Comparison of ENCODE assay signal across 11 mouse cellular contexts in the genomic region with DNA sequence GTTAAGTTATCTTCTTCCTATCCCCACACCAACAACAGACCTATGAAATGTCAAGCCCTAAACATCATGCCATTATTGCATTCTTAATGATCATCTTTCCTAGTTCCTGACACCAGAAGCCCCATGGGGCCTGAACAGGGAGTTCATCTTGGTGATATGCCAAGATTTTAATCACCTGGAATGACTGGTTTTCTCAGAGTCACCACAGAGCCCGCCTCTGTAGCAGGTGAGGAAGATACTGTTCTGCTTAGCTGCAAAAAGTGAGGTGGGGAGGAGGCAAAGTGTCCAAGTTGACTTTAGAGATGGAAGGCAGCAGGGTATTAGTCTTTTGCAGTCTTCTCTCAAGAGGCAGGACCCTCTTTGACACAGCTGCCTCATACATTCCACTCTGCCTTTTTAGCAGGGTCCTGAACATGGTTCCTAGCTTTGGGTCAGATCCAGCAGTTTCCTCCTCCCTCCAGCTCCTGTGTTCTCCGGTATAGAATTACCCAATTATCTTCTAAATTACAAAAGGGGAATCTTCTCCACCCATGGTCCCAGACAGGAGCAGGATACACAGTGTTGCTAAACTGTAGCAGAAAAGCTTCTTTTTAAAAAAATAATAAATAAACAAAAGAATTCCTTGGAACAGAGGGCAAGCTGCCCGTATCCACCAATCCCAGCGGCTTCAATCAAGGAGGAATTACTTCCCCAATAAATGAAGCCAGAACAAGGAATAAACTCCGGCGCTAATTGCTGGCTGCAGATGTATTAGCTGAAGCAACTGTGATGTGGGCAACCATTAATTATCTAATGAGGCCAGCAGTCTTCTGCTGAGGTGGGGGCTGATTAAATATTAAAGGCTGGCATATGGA.
DNase-seq lines count a peak whose midpoint lies in the region; ATAC-seq lines count a peak whose summit lies in the region.
"Had no signal": no experiment of that assay in that cellular context is flagged by ENCODE, and none has a peak within 500 bp of the region (broad histone marks: within the 10 kb centered on the region; RNA-seq: fewer than 3 reads in every experiment).

No protein-coding gene starts in this region.

- H3K4me1 ChIP-seq in midbrain, embryonic 12.5 days: peaks cover 15% of the 10 kb centered on the region
- H3K4me1 ChIP-seq in midbrain, embryonic 10.5 days: peaks cover 6% of the 10 kb centered on the region
- H3K4me1 ChIP-seq in forebrain, embryonic 11.5 days (replicated peaks; ENCODE audit: control insufficient read depth, insufficient read depth, low read length): peaks cover 11% of the 10 kb centered on the region; the same call in 1 of the 2 replicates
- peaks cover 22% of the 10 kb centered on the region for H3K4me1 ChIP-seq in hindbrain, embryonic 15.5 days (replicated peaks)
- peaks cover 23% of the 10 kb centered on the region for H3K4me1 ChIP-seq in neural tube, embryonic 15.5 days
- H3K4me1 ChIP-seq: liver, embryonic 13.5 days had no signal

- no peak for DNase-seq in midbrain, embryonic 10.5 days (ENCODE audit: low spot score)
- DNase-seq in forebrain, embryonic 11.5 days (ENCODE audit: low spot score): no peak
- DNase-seq in thymus, postnatal 10 days (ENCODE audit: low spot score in 2 of 2): no peak
- DNase-seq in adrenal gland, adult 2 months: no peak
- no peak for DNase-seq in gastrocnemius, adult 18-20 months (ENCODE audit: low spot score)
- DNase-seq: kidney, adult 18-20 months; liver, embryonic 13.5 days had no signal

- no peaks in the 10 kb centered on the region for H3K36me3 ChIP-seq in midbrain, embryonic 12.5 days
- no peaks in the 10 kb centered on the region for H3K36me3 ChIP-seq in midbrain, embryonic 10.5 days
- H3K36me3 ChIP-seq in forebrain, embryonic 11.5 days (ENCODE audit: control insufficient read depth, insufficient read depth, low read length): no peaks in the 10 kb centered on the region
- no peaks in the 10 kb centered on the region for H3K36me3 ChIP-seq in hindbrain, embryonic 15.5 days
- H3K36me3 ChIP-seq in neural tube, embryonic 15.5 days: no peaks in the 10 kb centered on the region
- H3K36me3 ChIP-seq: liver, embryonic 13.5 days had no signal

- peak; percentile 52; the same call in 1 of the 2 replicates for ATAC-seq in midbrain, embryonic 12.5 days (ENCODE audit: low FRiP score, low read depth)
- peak; percentile 82 for ATAC-seq in forebrain, embryonic 11.5 days (replicated peaks; ENCODE audit: low FRiP score)
- ATAC-seq in hindbrain, embryonic 15.5 days (ENCODE audit: low FRiP score, low read depth): peak; percentile 23; the same call in 1 of the 2 replicates
- no peak; the same call in 1 of the 2 replicates for ATAC-seq in neural tube, embryonic 15.5 days (ENCODE audit: low FRiP score)

- 58% methylated on average over 6 of the region's 6 CpGs for WGBS in midbrain, embryonic 12.5 days
- WGBS in midbrain, embryonic 10.5 days: 79% methylated on average over 6 of the region's 6 CpGs
- WGBS in forebrain, embryonic 11.5 days: 50% methylated on average over 6 of the region's 6 CpGs
- WGBS in hindbrain, embryonic 15.5 days: 24% methylated on average over 6 of the region's 6 CpGs
- 18% methylated on average over 6 of the region's 6 CpGs for WGBS in neural tube, embryonic 15.5 days

- no peaks in the 10 kb centered on the region for H3K9me3 ChIP-seq in midbrain, embryonic 12.5 days
- no peaks in the 10 kb centered on the region for H3K9me3 ChIP-seq in midbrain, embryonic 10.5 days (replicated peaks)
- no peaks in the 10 kb centered on the region for H3K9me3 ChIP-seq in forebrain, embryonic 11.5 days (ENCODE audit: control insufficient read depth, low read length)
- H3K9me3 ChIP-seq in hindbrain, embryonic 15.5 days: no peaks in the 10 kb centered on the region
- no peaks in the 10 kb centered on the region for H3K9me3 ChIP-seq in neural tube, embryonic 15.5 days (replicated peaks)
- H3K9me3 ChIP-seq: liver, embryonic 13.5 days had no signal

- H3K27ac ChIP-seq in midbrain, embryonic 12.5 days (replicated peaks): peak overlapping the region; percentile 46
- H3K27ac ChIP-seq in midbrain, embryonic 10.5 days (replicated peaks): no peak overlapping the region
- no peak overlapping the region for H3K27ac ChIP-seq in forebrain, embryonic 11.5 days (ENCODE audit: low read depth, low read length)
- H3K27ac ChIP-seq in hindbrain, embryonic 15.5 days (replicated peaks): peak overlapping the region; percentile 70
- peak overlapping the region; percentile 68; the same call in 1 of the 2 replicates for H3K27ac ChIP-seq in neural tube, embryonic 15.5 days (replicated peaks)
- H3K27ac ChIP-seq: liver, embryonic 13.5 days; macrophage had no signal

- H3K27me3 ChIP-seq in midbrain, embryonic 12.5 days: no peaks in the 10 kb centered on the region
- no peaks in the 10 kb centered on the region for H3K27me3 ChIP-seq in midbrain, embryonic 10.5 days (ENCODE audit: low read depth, poor library complexity, severe bottlenecking)
- H3K27me3 ChIP-seq in forebrain, embryonic 11.5 days (ENCODE audit: control insufficient read depth, insufficient read depth, low read length): no peaks in the 10 kb centered on the region
- no peaks in the 10 kb centered on the region for H3K27me3 ChIP-seq in hindbrain, embryonic 15.5 days
- no peaks in the 10 kb centered on the region for H3K27me3 ChIP-seq in neural tube, embryonic 15.5 days (replicated peaks)
- H3K27me3 ChIP-seq: liver, embryonic 13.5 days had no signal

- H3K9ac ChIP-seq in midbrain, embryonic 12.5 days (replicated peaks): no peak overlapping the region
- H3K9ac ChIP-seq in forebrain, embryonic 11.5 days (ENCODE audit: low read length): no peak overlapping the region
- no peak overlapping the region for H3K9ac ChIP-seq in hindbrain, embryonic 15.5 days
- no peak overlapping the region for H3K9ac ChIP-seq in neural tube, embryonic 15.5 days (replicated peaks)
- H3K9ac ChIP-seq: liver, embryonic 13.5 days had no signal

- H3K4me3 ChIP-seq in midbrain, embryonic 12.5 days: no peak overlapping the region
- no peak overlapping the region for H3K4me3 ChIP-seq in midbrain, embryonic 10.5 days
- no peak overlapping the region for H3K4me3 ChIP-seq in forebrain, embryonic 11.5 days (ENCODE audit: low read depth, low read length)
- no peak overlapping the region for H3K4me3 ChIP-seq in hindbrain, embryonic 15.5 days
- no peak overlapping the region for H3K4me3 ChIP-seq in neural tube, embryonic 15.5 days (replicated peaks)
- H3K4me3 ChIP-seq: liver, embryonic 13.5 days had no signal

- H3K4me2 ChIP-seq in midbrain, embryonic 12.5 days (replicated peaks): no peak overlapping the region
- 0 out of 2 replicates have a peak overlapping the region, but pooled peaks have one; percentile 8 for H3K4me2 ChIP-seq in forebrain, embryonic 11.5 days (ENCODE audit: low read depth, low read length, severe bottlenecking)
- H3K4me2 ChIP-seq in hindbrain, embryonic 15.5 days: peak overlapping the region; percentile 0; the same call in 1 of the 2 replicates
- peak overlapping the region; percentile 26 for H3K4me2 ChIP-seq in neural tube, embryonic 15.5 days
- H3K4me2 ChIP-seq: liver, embryonic 13.5 days had no signal

Comparison
In these comparisons a context has a peak if more than half of its experiments do, and no peak if none do; other contexts are left out.
1. H3K27ac ChIP-seq: peak in midbrain, embryonic 12.5 days (single experiment), hindbrain, embryonic 15.5 days (single experiment) and neural tube, embryonic 15.5 days (single experiment); none in midbrain, embryonic 10.5 days (single experiment) and forebrain, embryonic 11.5 days (single experiment).